Mouse (Mus musculus): ENCODE measurements around the gene Mycn. TPM values are rescaled to one million over a fixed set of nuclear protein-coding genes. Genes with fewer than 3 reads are reported as not detected.
A peak's percentile ranks its signal among the peaks of the same experiment; 100 is the strongest.

Gene Mycn
- polyA plus RNA-seq, 1 experiment from 2014 or later = 81.2 TPM

- Histone ChIP-seq H3K27me3 (ENCODE audit: control insufficient read depth, insufficient read depth, low read length) (no peaks in the 10 kb centered on the region), H3K4me2 (replicated peaks; ENCODE audit: low read depth, low read length) (no peak overlapping the region), H3K9me3 (ENCODE audit: control insufficient read depth, low read length) (no peaks in the 10 kb centered on the region), H3K36me3 (ENCODE audit: control insufficient read depth, insufficient read depth, low read length) (no peaks in the 10 kb centered on the region), H3K4me1 (replicated peaks; ENCODE audit: control insufficient read depth, insufficient read depth, low read length) (no peaks in the 10 kb centered on the region), H3K4me3 (ENCODE audit: low read depth, low read length) (no peak overlapping the region), H3K9ac (ENCODE audit: low read depth, low read length) (no peak overlapping the region), H3K27ac (ENCODE audit: low read depth, low read length) (no peak overlapping the region)
- DNase-seq (ENCODE audit: low spot score) (no peak), ATAC-seq (ENCODE audit: low FRiP score) (no peak)
- 87% methylated on average over 4 of the region's 4 CpGs for WGBS
These were observed 5.9 kb upstream of the Mycn start for GRCm38 (mm10) chr12:12947606-12948005.

DNA sequence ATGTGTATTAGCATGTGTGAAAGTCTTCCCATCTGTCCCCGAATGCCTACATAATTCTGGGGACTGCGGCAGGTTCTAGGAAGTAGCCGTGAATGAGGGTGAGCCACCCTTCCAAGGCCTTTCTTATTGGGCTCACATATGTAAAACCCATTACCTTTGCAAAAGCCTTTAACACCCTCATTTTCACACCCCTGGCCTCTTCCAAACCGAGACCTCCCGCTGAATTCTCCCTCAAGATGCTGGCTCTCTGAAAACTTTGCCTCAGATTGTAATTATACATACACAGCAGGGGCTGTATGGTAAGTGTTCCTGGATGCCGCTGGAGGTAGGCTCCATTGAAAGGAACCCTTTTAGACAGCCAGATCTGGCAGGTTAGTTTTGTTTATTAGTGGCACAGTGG lies 1.6 kb upstream of the Mycn start:
- ATAC-seq (ENCODE audit: low FRiP score) = no peak
- Histone ChIP-seq H3K4me3 (ENCODE audit: low read depth, low read length) (no peak overlapping the region), H3K27ac (ENCODE audit: low read depth, low read length) (no peak overlapping the region), H3K4me1 (replicated peaks; ENCODE audit: control insufficient read depth, insufficient read depth, low read length) (no peaks in the 10 kb centered on the region), H3K36me3 (ENCODE audit: control insufficient read depth, insufficient read depth, low read length) (peaks cover 3% of the 10 kb centered on the region; the same call in 1 of the 2 replicates), H3K9ac (ENCODE audit: low read depth, low read length) (0 out of 2 replicates have a peak overlapping the region, but pooled peaks have one; percentile 12), H3K4me2 (replicated peaks; ENCODE audit: low read depth, low read length) (no peak overlapping the region), H3K27me3 (ENCODE audit: control insufficient read depth, insufficient read depth, low read length) (no peaks in the 10 kb centered on the region), H3K9me3 (ENCODE audit: control insufficient read depth, low read length) (no peaks in the 10 kb centered on the region)
- 10% methylated on average over 6 of the region's 6 CpGs for WGBS
- DNase-seq (ENCODE audit: low spot score) = no peak

DNA sequence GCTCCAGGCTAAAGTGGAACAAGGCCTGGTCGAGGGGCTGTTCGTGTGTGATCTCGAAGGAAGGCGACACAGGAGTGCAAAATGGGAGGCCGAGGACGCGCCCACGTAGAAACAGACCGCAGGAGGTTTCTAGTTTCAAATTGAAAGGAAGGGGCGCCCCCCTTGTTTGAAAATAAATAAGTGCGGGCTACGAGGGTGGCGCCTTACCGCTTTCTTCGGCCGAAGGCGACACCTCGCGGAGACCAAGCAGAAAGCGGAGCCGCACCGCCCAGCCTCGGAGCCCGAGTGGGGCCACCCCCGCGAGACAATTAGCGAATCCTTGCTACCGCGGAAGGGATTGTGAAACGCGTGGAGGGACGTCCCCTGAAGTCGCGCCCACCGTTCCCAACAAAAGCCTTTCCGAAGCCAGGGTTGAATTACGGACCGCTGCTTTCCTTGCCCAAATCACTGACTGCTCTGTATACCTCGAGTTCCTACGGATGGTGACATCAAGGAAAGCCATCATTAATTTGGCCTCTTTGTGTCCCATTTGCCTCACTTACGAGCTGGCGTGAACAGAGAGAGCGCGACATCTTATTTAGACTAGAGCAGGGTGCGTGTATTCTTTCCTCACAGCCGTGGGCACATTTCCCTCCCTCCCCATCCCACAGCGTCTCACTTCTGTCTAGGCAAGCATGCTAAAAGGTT lies 793 bp upstream of the Mycn start:
- DNase-seq (ENCODE audit: low spot score) (peak; percentile 91), ATAC-seq (ENCODE audit: low FRiP score) (peak; percentile 46)
- peak overlapping the region; percentile 98 for H3K9ac ChIP-seq (ENCODE audit: low read depth, low read length)
- peak overlapping the region; percentile 89 for H3K4me3 ChIP-seq (ENCODE audit: low read depth, low read length)
- H3K27me3 ChIP-seq (ENCODE audit: control insufficient read depth, insufficient read depth, low read length) = no peaks in the 10 kb centered on the region
- H3K4me2 ChIP-seq (replicated peaks; ENCODE audit: low read depth, low read length) = peak overlapping the region; percentile 94
- H3K4me1 ChIP-seq (replicated peaks; ENCODE audit: control insufficient read depth, insufficient read depth, low read length) = no peaks in the 10 kb centered on the region; the same call in 1 of the 2 replicates
- no peaks in the 10 kb centered on the region for H3K9me3 ChIP-seq (ENCODE audit: control insufficient read depth, low read length)
- H3K36me3 ChIP-seq (ENCODE audit: control insufficient read depth, insufficient read depth, low read length) = peaks cover 3% of the 10 kb centered on the region; the same call in 1 of the 2 replicates
- H3K27ac ChIP-seq (ENCODE audit: low read depth, low read length) = peak overlapping the region; percentile 98
- under 1% methylated on average over 47 of the region's 47 CpGs for WGBS

DNA sequence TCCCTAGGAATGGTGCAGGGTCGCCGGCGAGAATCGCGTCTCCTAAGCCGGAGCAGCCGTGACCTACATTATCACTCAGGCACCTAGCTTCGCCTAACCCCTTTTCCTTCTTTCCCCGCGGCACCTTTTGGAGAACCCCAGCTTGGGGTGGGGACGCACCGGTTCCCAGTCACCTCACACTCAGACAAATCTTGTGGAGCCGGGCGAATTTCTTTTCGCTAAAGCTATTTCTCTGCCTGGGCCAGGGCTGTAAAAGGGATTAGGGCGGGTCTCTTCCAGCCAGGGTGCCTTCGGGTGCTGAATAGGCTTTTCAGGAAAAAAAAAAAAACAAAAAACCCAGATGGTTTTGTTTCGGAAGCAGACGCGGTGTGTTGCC lies 597 bp downstream of the Mycn start:
- Histone ChIP-seq H3K27ac (ENCODE audit: low read depth, low read length) (peak overlapping the region; percentile 98), H3K9me3 (ENCODE audit: control insufficient read depth, low read length) (no peaks in the 10 kb centered on the region), H3K27me3 (ENCODE audit: control insufficient read depth, insufficient read depth, low read length) (no peaks in the 10 kb centered on the region), H3K4me1 (replicated peaks; ENCODE audit: control insufficient read depth, insufficient read depth, low read length) (no peaks in the 10 kb centered on the region; the same call in 1 of the 2 replicates), H3K4me2 (replicated peaks; ENCODE audit: low read depth, low read length) (peak overlapping the region; percentile 94), H3K36me3 (ENCODE audit: control insufficient read depth, insufficient read depth, low read length) (peaks cover 6% of the 10 kb centered on the region), H3K9ac (ENCODE audit: low read depth, low read length) (peak overlapping the region; percentile 98), H3K4me3 (ENCODE audit: low read depth, low read length) (peak overlapping the region; percentile 89)
- under 1% methylated on average over 20 of the region's 20 CpGs for WGBS
- ATAC-seq (ENCODE audit: low FRiP score) (peak; percentile 3; the same call in 1 of the 2 replicates), DNase-seq (ENCODE audit: low spot score) (no peak)

- H3K9me3 ChIP-seq (ENCODE audit: control insufficient read depth, low read length) = no peaks in the 10 kb centered on the region
- no peaks in the 10 kb centered on the region; the same call in 1 of the 2 replicates for H3K4me1 ChIP-seq (replicated peaks; ENCODE audit: control insufficient read depth, insufficient read depth, low read length)
- peak; percentile 3; the same call in 1 of the 2 replicates for ATAC-seq (ENCODE audit: low FRiP score)
- peak overlapping the region; percentile 94 for H3K4me2 ChIP-seq (replicated peaks; ENCODE audit: low read depth, low read length)
- peak; percentile 69 for DNase-seq (ENCODE audit: low spot score)
- WGBS = 0% methylated on average over 13 of the region's 13 CpGs
- peak overlapping the region; percentile 98 for H3K27ac ChIP-seq (ENCODE audit: low read depth, low read length)
- peak overlapping the region; percentile 89 for H3K4me3 ChIP-seq (ENCODE audit: low read depth, low read length)
- H3K9ac ChIP-seq (ENCODE audit: low read depth, low read length) = peak overlapping the region; percentile 98
- peaks cover 6% of the 10 kb centered on the region for H3K36me3 ChIP-seq (ENCODE audit: control insufficient read depth, insufficient read depth, low read length)
- H3K27me3 ChIP-seq (ENCODE audit: control insufficient read depth, insufficient read depth, low read length) = no peaks in the 10 kb centered on the region
These were observed 1.1 kb downstream of the Mycn start for GRCm38 (mm10) chr12:12940466-12941128.

GRCm38 (mm10) chr12:12939581-12940465 lies 1.9 kb downstream of the Mycn start:
- Histone ChIP-seq H3K4me1 (replicated peaks; ENCODE audit: control insufficient read depth, insufficient read depth, low read length) (no peaks in the 10 kb centered on the region; the same call in 1 of the 2 replicates), H3K27me3 (ENCODE audit: control insufficient read depth, insufficient read depth, low read length) (no peaks in the 10 kb centered on the region), H3K27ac (ENCODE audit: low read depth, low read length) (peak overlapping the region; percentile 98), H3K9me3 (ENCODE audit: control insufficient read depth, low read length) (no peaks in the 10 kb centered on the region), H3K36me3 (ENCODE audit: control insufficient read depth, insufficient read depth, low read length) (peaks cover 6% of the 10 kb centered on the region), H3K9ac (ENCODE audit: low read depth, low read length) (peak overlapping the region; percentile 98), H3K4me3 (ENCODE audit: low read depth, low read length) (peak overlapping the region; percentile 89), H3K4me2 (replicated peaks; ENCODE audit: low read depth, low read length) (peak overlapping the region; percentile 94)
- ATAC-seq (ENCODE audit: low FRiP score) (no peak), DNase-seq (ENCODE audit: low spot score) (peak; percentile 61)
- under 1% methylated on average over 69 of the region's 69 CpGs for WGBS

GRCm38 (mm10) chr12:12938850-12939249 lies 2.9 kb downstream of the Mycn start:
- Histone ChIP-seq H3K36me3 (ENCODE audit: control insufficient read depth, insufficient read depth, low read length) (peaks cover 8% of the 10 kb centered on the region), H3K27ac (ENCODE audit: low read depth, low read length) (peak overlapping the region; percentile 98), H3K4me3 (ENCODE audit: low read depth, low read length) (peak overlapping the region; percentile 89), H3K4me2 (replicated peaks; ENCODE audit: low read depth, low read length) (peak overlapping the region; percentile 94), H3K4me1 (replicated peaks; ENCODE audit: control insufficient read depth, insufficient read depth, low read length) (no peaks in the 10 kb centered on the region; the same call in 1 of the 2 replicates), H3K9ac (ENCODE audit: low read depth, low read length) (peak overlapping the region; percentile 98), H3K9me3 (ENCODE audit: control insufficient read depth, low read length) (no peaks in the 10 kb centered on the region), H3K27me3 (ENCODE audit: control insufficient read depth, insufficient read depth, low read length) (no peaks in the 10 kb centered on the region)
- 2% methylated on average over 12 of the region's 12 CpGs for WGBS
- peak; percentile 90 for DNase-seq (ENCODE audit: low spot score)
- ATAC-seq (ENCODE audit: low FRiP score) = peak; percentile 12; the same call in 1 of the 2 replicates

GRCm38 (mm10) chr12:12938361-12938760 lies 3.4 kb downstream of the Mycn start:
- peaks cover 8% of the 10 kb centered on the region for H3K36me3 ChIP-seq (ENCODE audit: control insufficient read depth, insufficient read depth, low read length)
- no peaks in the 10 kb centered on the region; the same call in 1 of the 2 replicates for H3K4me1 ChIP-seq (replicated peaks; ENCODE audit: control insufficient read depth, insufficient read depth, low read length)
- peak overlapping the region; percentile 94 for H3K4me2 ChIP-seq (replicated peaks; ENCODE audit: low read depth, low read length)
- no peaks in the 10 kb centered on the region for H3K27me3 ChIP-seq (ENCODE audit: control insufficient read depth, insufficient read depth, low read length)
- peak overlapping the region; percentile 98 for H3K27ac ChIP-seq (ENCODE audit: low read depth, low read length)
- H3K9me3 ChIP-seq (ENCODE audit: control insufficient read depth, low read length) = no peaks in the 10 kb centered on the region
- WGBS = 6% methylated on average over 7 of the region's 7 CpGs
- ATAC-seq (ENCODE audit: low FRiP score) = no peak
- peak overlapping the region; percentile 89 for H3K4me3 ChIP-seq (ENCODE audit: low read depth, low read length)
- peak overlapping the region; percentile 98 for H3K9ac ChIP-seq (ENCODE audit: low read depth, low read length)
- DNase-seq (ENCODE audit: low spot score) = peak; percentile 58
